Mouse (Mus musculus) thymus, postnatal 4 days (tissue): ENCODE measurements around the gene Tmem175.
A peak's percentile ranks its signal among the peaks of the same experiment; 100 is the strongest.
"Not testable (repeated sequence)": the region's sequence is repeated elsewhere in the genome, so short reads cannot be mapped to it uniquely, and the experiment has no call there.

Source experiments
- DNase-seq: peaks from one replicate; pipeline ENCODE4 v3.0.0; 2021

Tmem175 gene

DNA sequence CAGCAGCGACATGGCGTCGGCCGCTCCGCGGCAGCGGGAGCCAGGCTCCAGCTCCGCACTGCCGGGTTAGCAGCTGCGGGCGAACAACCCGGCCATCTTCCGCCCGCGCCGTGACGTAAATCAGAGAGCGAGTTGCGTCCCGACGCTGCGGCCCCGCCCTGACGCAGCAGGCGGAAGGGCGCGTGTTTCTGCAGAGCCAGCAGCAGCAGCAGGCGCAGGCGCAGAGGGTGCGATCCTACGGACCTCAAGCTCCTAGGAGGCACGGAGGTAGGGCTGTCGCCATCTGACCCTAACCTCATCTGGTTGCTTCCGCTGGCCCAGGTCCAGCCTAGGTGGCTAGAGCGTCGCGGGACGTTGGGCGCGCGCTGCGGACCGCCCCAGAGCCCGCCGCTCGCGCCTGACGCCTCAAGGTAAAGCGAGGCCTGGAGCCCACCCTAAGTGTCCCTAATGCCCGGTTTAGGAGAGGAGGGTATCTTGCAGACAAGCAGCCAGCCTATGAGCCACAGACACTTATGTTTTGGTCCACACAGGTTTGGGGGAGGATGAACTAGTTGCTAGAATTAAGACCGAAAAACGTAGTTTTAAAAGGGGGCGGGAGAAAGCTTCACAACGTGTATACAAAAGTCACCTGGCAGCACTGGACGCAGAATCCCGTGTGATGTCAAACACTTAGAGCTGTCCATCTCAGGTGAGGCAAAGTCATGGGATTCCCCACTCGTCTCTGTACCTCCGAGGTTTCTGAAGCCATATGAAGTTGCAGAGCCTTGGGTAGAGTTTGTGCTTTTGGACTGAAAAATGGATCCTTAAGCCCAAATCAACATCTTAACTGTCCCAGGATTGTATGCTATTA lies at the start of gene Tmem175, which contains the start of gene Gak:
TSS of gene Tmem175 (plus strand) at position 137 of the 850 bp plus-strand sequence.
TSS of gene Gak (minus strand) at position 122 of the 850 bp plus-strand sequence.
- peak; percentile 95 for DNase-seq

DNA sequence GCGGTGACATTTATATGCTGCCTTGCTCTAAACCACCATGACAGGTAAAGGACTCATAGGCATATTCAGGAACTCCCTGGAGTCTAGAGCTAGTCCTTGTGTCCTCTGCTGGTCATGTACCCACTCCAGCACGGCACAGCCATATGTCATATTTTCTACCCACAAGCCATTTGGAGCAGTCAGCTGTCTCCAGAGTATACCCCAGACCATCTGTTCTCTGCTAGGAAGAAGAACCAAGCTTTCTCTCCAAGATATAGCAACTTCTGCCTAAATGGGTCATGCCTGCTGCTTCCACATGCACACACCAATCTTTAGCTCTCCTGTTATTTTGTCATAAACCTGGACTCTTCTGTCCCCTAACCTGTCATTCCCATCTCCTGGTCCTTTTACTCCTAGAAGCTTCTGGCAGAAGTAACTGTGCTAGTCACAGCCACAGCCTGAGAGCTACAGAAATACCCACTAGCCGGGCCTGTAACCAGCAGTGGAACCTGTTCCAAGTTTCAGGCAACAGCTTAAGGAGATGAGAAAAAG lies 48.1 kb upstream of the Tmem175 start:
- no peak for DNase-seq

DNA sequence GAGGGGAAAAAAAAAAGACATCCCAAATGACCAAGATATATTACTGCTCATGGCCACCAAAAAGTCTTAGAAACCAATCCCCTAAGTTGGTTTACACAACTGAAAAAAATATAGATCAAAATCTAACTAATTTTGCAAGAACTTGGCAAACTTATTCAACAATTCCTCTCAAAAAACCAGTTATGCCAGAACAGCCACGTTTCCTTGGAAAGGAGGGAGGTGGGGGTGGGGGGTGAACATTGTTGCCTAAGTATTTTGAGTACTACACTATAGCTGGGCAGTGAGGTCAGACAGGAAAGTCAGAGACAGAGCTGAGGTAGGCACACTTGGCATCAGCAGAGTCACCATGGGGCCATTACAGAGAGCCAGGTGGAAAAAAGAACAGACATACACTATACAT lies 29.6 kb upstream of the Tmem175 start:
- DNase-seq, result no peak

DNA sequence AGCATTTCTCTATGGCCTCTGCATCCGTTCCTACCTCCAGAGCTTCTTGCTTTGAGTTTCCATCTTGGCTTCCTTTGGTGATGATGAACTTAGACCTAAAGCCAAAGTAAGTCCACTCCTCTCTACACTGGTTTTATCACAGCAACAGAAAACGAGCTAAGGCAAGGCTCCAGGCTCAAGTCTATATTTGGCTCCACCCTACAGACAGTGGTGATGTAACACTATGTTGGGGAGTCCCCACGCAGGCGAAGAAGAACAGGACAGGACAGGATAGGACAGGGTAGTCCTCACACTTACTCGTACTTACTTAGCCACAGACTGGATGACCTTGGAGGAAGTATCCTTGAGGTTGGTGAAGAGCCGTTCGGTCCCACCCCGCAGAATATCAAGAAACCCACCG lies 27.0 kb upstream of the Tmem175 start:
- DNase-seq, result no peak

DNA sequence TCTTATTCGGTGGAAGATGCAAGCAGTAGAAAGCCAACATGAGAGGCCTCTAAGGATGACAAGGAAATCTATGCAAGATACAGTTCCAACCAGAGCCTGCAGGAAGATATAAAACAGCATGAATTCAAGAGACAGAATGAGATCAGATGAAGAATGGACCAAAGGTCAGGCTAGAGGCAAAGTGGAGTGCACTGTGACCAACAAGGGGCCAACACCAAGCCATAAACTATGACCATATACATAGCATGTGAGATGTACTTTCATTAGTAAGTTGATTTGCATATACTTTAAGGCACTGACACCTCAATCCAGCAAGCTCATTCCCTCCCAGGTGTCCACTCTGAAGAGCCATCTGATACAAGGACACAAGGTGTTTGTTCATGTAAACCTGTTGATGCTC lies 19.1 kb upstream of the Tmem175 start:
- no peak for DNase-seq

GRCm38 (mm10) chr5:108621870-108622269 lies 7.7 kb upstream of the Tmem175 start:
- no peak for DNase-seq

- DNase-seq, result no peak
Measured at GRCm38 (mm10) chr5:108626050-108626660, 3.4 kb upstream of the Tmem175 start.

- DNase-seq, result no peak
Measured at GRCm38 (mm10) chr5:108628891-108629633, 508 bp upstream of the Tmem175 start.

- no peak for DNase-seq
Measured at GRCm38 (mm10) chr5:108633676-108634075, 4.1 kb downstream of the Tmem175 start.

- not testable (repeated sequence) for DNase-seq
Measured at GRCm38 (mm10) chr5:108634088-108634487, 4.5 kb downstream of the Tmem175 start.

- DNase-seq, result no peak
Measured at GRCm38 (mm10) chr5:108636172-108636571, 6.6 kb downstream of the Tmem175 start.

- DNase-seq, result no peak
Measured at GRCm38 (mm10) chr5:108643674-108644073, 14.1 kb downstream of the Tmem175 start.

DNA sequence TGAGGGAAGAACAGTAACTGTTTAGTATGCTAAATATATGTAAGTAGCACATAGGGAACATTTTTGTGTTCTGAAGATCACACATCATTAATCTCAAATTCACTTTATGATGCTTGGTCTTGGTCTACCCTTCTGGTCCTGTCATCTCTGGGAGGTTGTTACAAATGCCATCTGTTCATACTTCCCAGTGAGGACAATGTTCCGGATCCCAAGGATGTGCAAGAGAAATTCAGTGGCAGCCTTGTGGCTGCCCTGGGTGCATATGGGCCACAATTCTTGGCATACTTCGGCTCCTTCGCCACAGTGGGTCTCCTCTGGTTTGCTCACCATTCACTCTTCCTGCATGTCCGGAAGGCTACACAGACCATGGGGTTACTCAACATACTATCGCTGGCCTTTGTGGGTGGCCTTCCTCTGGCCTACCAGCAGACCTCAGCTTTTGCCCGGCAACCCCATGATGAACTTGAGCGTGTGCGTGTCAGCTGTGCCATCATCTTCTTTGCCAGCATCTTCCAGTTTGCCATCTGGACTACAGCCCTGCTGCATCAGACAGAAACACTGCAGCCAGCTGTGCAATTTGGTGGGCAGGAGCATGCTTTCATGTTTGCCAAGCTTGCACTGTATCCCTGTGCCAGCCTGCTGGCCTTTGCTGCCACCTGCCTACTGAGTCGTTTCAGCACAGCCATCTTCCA lies 16.2 kb downstream of the Tmem175 start:
- no peak for DNase-seq

DNA sequence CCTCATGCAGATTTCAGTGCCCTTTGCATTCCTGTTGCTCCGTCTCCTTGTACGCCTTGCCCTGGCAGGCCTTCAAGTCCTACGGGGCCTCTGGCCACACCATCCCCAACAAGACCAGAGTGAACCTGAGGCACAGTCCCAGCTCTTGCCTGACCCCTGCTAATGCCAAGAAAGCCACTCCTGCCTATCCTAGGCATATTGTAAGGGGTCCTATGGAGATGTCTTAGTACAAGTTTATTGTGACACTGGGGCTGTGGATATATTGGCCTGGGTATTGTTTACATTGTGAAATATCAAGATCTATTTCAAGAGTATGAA lies 16.7 kb downstream of the Tmem175 start:
- no peak for DNase-seq

DNA sequence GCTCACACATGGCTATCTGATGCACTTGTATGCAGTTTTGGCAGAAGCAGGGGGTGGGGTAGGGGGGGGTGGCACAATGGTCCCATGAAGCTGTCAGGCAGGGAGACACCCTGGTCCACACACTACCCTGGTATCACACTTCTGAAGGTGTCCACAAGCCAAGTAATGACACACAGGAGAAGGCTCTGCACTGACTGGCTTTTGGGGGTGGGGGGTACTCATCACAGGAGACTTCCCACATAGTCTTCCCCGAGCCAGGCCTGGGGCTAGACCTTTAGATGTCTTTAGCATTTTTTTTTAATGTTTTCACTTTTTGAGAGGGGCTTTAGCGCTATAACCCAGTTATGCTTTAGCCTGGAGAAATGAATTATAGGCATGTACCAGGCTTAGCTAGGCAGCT lies 17.7 kb downstream of the Tmem175 start:
- no peak for DNase-seq

GRCm38 (mm10) chr5:108647820-108648465 lies 18.4 kb downstream of the Tmem175 start:
- no peak for DNase-seq

- DNase-seq, result no peak
Measured at GRCm38 (mm10) chr5:108648937-108649576, 19.5 kb downstream of the Tmem175 start.

GRCm38 (mm10) chr5:108650341-108650740 lies 20.8 kb downstream of the Tmem175 start:
- no peak for DNase-seq

- DNase-seq, result no peak
Measured at GRCm38 (mm10) chr5:108651136-108651720, 21.7 kb downstream of the Tmem175 start.

- DNase-seq, result peak; percentile 72
Measured at GRCm38 (mm10) chr5:108651823-108652222, 22.3 kb downstream of the Tmem175 start.

GRCm38 (mm10) chr5:108653341-108653740 lies 23.8 kb downstream of the Tmem175 start:
- no peak for DNase-seq
